Mouse (Mus musculus): ENCODE data around the gene Cfl2. TPM values are rescaled to one million over a fixed set of nuclear protein-coding genes. Genes with fewer than 3 reads are reported as not detected.
A peak's percentile ranks its signal among the peaks of the same experiment; 100 is the strongest.
"Not testable (repeated sequence)": the region's sequence is repeated elsewhere in the genome, so short reads cannot be mapped to it uniquely, and the experiment has no call there.

The Cfl2 gene
- polyA plus RNA-seq, 1 experiment from 2014 or later, result 223 TPM

GRCm38 (mm10) chr12:54861991-54862605, 579 bp downstream of the Cfl2 start:
- no peak for DNase-seq (ENCODE audit: low read depth, low spot score)
- ATAC-seq, result peak; percentile 41
- H3K27me3 ChIP-seq, result no peaks in the 10 kb centered on the region
- TF ChIP-seq CTCF (IDR thresholded peaks at IDR 0.05), result no peak
- ChIA-PET POLR2A (no interaction called here), CTCF (interaction anchor here (1.4 kb wide), 1 partner anchor 32 kb away, joined by 4 read pairs; no protein-coding TSS in a partner anchor)
- in situ Hi-C loops (cut with MboI; ENCODE audit: low pct_unique_long_range_greater_than_20kb), result no loop called here

DNA sequence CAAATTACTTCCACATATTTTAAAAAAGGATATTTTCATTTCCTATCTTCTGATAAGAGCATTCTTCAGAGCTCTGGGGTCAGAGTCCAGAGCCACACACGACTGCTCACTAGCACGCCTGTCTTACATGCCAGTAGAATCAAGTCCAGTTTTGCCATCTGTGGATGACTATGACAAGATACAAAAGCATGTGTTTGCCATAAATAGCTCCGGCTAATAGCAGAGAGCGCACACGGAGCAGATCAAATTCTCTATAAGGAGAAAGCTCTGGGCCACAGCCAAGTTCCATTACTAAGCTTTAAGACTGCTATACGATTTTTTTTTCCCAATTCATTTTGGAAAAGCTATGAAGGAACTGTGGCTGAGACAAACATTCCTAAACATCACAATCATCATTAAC, 3.1 kb downstream of the Cfl2 start:
- ChIA-PET CTCF (interaction anchor here (0.6 to 1.4 kb wide), 4 partner anchors 9 to 124 kb away, joined by 3 to 7 read pairs (median 3); no protein-coding TSS in a partner anchor), POLR2A (no interaction called here)
- DNase-seq (ENCODE audit: low read depth, low spot score) (no peak), ATAC-seq (no peak)
- in situ Hi-C loops (cut with MboI; ENCODE audit: low pct_unique_long_range_greater_than_20kb), result no loop called here
- no peaks in the 10 kb centered on the region for H3K27me3 ChIP-seq
- TF ChIP-seq CTCF (IDR thresholded peaks at IDR 0.05), result no peak

GRCm38 (mm10) chr12:54850551-54850950, 12.1 kb downstream of the Cfl2 start:
- POLR2A ChIA-PET, result interaction anchor here (0.9 kb wide), 1 partner anchor 15 kb away, joined by 3 read pairs; no protein-coding TSS in a partner anchor
- in situ Hi-C loops (cut with MboI; ENCODE audit: low pct_unique_long_range_greater_than_20kb), result no loop called here
- CTCF ChIA-PET, result interaction anchor here (1.2 to 1.9 kb wide), 2 partner anchors 10 to 20 kb away, joined by 3 to 7 read pairs; no protein-coding TSS in a partner anchor
- ATAC-seq, result peak; percentile 69
- no peak for TF ChIP-seq CTCF (IDR thresholded peaks at IDR 0.05)
- no peaks in the 10 kb centered on the region for H3K27me3 ChIP-seq
- no peak for DNase-seq (ENCODE audit: low read depth, low spot score)

GRCm38 (mm10) chr12:54844415-54844814, 18.3 kb downstream of the Cfl2 start:
- DNase-seq (ENCODE audit: low read depth, low spot score), result no peak
- CTCF ChIA-PET, result no interaction called here
- ATAC-seq, result no peak
- in situ Hi-C loops (cut with MboI; ENCODE audit: low pct_unique_long_range_greater_than_20kb), result no loop called here
- no peaks in the 10 kb centered on the region for H3K27me3 ChIP-seq
- POLR2A ChIA-PET, result no interaction called here
- TF ChIP-seq CTCF (IDR thresholded peaks at IDR 0.05), result no peak

DNA sequence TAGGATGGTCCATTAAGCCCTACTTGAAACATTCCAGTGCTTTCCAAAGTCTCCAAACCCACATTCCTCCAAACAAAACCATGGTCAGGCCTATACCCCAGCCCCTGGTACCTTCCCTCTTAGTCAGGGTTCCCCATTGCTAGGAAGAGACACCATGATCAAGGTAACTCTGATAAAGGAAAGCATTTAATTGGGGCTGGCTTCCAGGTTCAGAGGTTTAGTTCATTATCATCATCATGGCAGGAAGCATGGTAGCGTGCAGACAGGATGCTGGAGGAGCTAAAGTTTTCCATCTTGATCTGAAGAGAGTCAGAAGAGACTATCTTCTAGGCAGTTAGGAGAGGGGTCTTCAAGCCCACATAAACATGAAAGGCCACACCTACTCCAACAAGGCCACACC, 21.1 kb downstream of the Cfl2 start:
- no peak for TF ChIP-seq CTCF (IDR thresholded peaks at IDR 0.05)
- ChIA-PET CTCF (no interaction called here), POLR2A (no interaction called here)
- no peaks in the 10 kb centered on the region for H3K27me3 ChIP-seq
- in situ Hi-C loops (cut with MboI; ENCODE audit: low pct_unique_long_range_greater_than_20kb), result no loop called here
- no peak for ATAC-seq
- DNase-seq (ENCODE audit: low read depth, low spot score), result no peak

DNA sequence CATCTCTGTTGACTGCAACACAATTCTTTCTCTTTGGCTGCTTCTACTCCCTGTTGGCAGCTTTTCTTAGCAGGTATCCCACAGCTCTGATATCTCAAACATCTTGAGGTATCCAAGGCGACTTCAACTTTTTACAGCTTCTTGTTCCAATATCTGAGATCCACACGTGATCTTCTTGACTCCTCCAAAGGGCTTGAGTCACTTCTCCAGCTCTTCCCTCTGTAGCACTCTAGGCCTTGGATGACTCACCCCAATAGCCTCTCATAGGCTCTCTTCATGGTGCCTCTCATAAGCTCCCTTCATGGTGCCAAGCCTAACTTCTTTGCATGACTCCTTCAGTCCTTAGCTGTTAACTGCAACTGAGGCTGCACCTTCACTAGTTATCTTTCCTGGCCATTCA, 22.9 kb downstream of the Cfl2 start:
- TF ChIP-seq CTCF (IDR thresholded peaks at IDR 0.05), result no peak
- in situ Hi-C loops (cut with MboI; ENCODE audit: low pct_unique_long_range_greater_than_20kb), result no loop called here
- no peaks in the 10 kb centered on the region for H3K27me3 ChIP-seq
- ATAC-seq, result no peak
- no peak for DNase-seq (ENCODE audit: low read depth, low spot score)
- ChIA-PET POLR2A (no interaction called here), CTCF (no interaction called here)

GRCm38 (mm10) chr12:54838931-54839330, 23.7 kb downstream of the Cfl2 start:
- ChIA-PET CTCF (interaction anchor here (1.2 kb wide), 1 partner anchor 8 kb away, joined by 3 read pairs; no protein-coding TSS in a partner anchor), POLR2A (no interaction called here)
- in situ Hi-C loops (cut with MboI; ENCODE audit: low pct_unique_long_range_greater_than_20kb), result no loop called here
- no peaks in the 10 kb centered on the region for H3K27me3 ChIP-seq
- ATAC-seq (no peak), DNase-seq (ENCODE audit: low read depth, low spot score) (no peak)
- TF ChIP-seq CTCF (IDR thresholded peaks at IDR 0.05), result no peak

GRCm38 (mm10) chr12:54835608-54836570, 26.8 kb downstream of the Cfl2 start:
- ChIA-PET CTCF (interaction anchor here (0.9 to 1.0 kb wide), 2 partner anchors 20 to 44 kb away, joined by 3 read pairs; no protein-coding TSS in a partner anchor), POLR2A (interaction anchor here (0.7 to 1.2 kb wide), 3 partner anchors 10 to 27 kb away, joined by 3 read pairs; partner anchors contain the start of gene Cfl2)
- ATAC-seq, result no peak

DNA sequence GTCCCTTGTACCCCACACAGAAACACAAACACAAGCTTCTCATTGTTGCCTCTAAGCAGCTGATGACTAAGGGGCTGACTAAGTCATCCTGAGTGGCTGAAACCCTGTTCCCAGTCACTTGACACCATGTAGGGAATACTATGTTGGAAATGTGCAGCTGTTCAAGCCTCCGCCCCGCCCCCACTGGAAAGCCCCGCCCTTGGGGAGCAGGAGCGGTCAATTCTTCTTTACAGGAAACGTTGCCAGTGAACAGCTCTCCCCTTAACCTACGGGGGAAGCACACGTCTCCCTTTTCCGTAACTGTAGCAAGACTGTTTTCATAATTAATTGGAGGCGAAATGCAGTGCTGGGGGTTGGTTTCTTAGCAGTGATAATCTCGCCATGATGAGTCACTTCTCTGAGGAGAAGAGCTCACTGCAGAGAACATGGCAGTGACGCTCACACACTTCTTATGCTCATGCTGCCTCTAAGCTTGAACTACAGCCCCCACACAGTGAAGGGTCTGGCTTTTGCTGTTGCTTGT, 27.7 kb downstream of the Cfl2 start:
- ATAC-seq (peak; percentile 85), DNase-seq (ENCODE audit: low read depth, low spot score) (peak; percentile 72)
- TF ChIP-seq CTCF (IDR thresholded peaks at IDR 0.05), result no peak
- POLR2A ChIA-PET, result interaction anchor here (0.7 to 1.8 kb wide), 3 partner anchors 11 to 44 kb away, joined by 3 to 6 read pairs (median 3); no protein-coding TSS in a partner anchor
- in situ Hi-C loops (cut with MboI; ENCODE audit: low pct_unique_long_range_greater_than_20kb), result loop anchor here (5.0 kb wide), 1 partner anchor 42 kb away; no protein-coding TSS in a partner anchor
- H3K27me3 ChIP-seq, result no peaks in the 10 kb centered on the region
- CTCF ChIA-PET, result interaction anchor here (0.6 to 1.2 kb wide), 4 partner anchors 10 to 44 kb away, joined by 3 read pairs; no protein-coding TSS in a partner anchor

More at GRCm38 (mm10) chr12:54835608-54836570, 26.8 kb downstream of the Cfl2 start:
- no peak for TF ChIP-seq CTCF (IDR thresholded peaks at IDR 0.05)
- in situ Hi-C loops (cut with MboI; ENCODE audit: low pct_unique_long_range_greater_than_20kb), result no loop called here
- H3K27me3 ChIP-seq, result no peaks in the 10 kb centered on the region
- DNase-seq (ENCODE audit: low read depth, low spot score), result no peak

GRCm38 (mm10) chr12:54833856-54834399, 28.7 kb downstream of the Cfl2 start:
- no peaks in the 10 kb centered on the region for H3K27me3 ChIP-seq
- ATAC-seq (no peak), DNase-seq (ENCODE audit: low read depth, low spot score) (no peak)
- POLR2A ChIA-PET, result interaction anchor here (1.8 kb wide), 1 partner anchor 45 kb away, joined by 6 read pairs; no protein-coding TSS in a partner anchor
- CTCF ChIA-PET, result interaction anchor here (0.7 to 1.2 kb wide), 2 partner anchors 26 to 41 kb away, joined by 3 read pairs; no protein-coding TSS in a partner anchor
- in situ Hi-C loops (cut with MboI; ENCODE audit: low pct_unique_long_range_greater_than_20kb), result loop anchor here (5.0 kb wide), 1 partner anchor 43 kb away; no protein-coding TSS in a partner anchor
- no peak for TF ChIP-seq CTCF (IDR thresholded peaks at IDR 0.05)

DNA sequence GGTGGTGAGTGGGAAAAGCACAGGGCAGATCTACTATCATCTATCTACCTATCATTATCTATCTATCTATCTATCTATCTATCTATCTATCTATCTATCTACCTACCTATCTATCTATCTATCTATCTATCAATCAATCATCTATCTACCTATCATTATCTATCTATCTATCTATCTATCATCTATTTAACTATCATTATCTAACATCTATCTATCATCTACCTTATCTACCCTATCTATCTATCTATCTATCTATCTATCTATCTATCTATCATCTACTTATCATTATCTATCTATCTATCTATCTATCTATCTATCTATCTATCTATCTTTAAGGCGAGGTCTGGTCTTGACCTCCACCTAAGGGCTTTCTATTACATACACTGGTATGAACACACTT, 30.8 kb downstream of the Cfl2 start:
- CTCF ChIA-PET; H3K27me3 ChIP-seq; POLR2A ChIA-PET; DNase-seq (ENCODE audit: low read depth, low spot score); ATAC-seq: not testable (repeated sequence)
- in situ Hi-C loops (cut with MboI; ENCODE audit: low pct_unique_long_range_greater_than_20kb), result loop anchor here (5.0 kb wide), 1 partner anchor 45 kb away; no protein-coding TSS in a partner anchor

Data from Patski (cell line).